Mouse (Mus musculus) heart, adult 18-20 months (tissue): ENCODE data around the gene Atp5s. TPM values are rescaled to one million over a fixed set of nuclear protein-coding genes. Genes with fewer than 3 reads are reported as not detected.

ENCODE experiments used
- DNase-seq, 2 experiments: peaks; one replicate each; pipeline ENCODE4 v3.0.0; 2021 to 2022; ENCODE audit warnings: mixed read lengths in 1 of 2
- long read RNA-seq, 2 experiments: library from polyadenylated mRNA; stranded (forward); transcript quantifications; one replicate each; pipeline ENCODE4 v2.0.0; 2021
- total RNA-seq, 2 experiments: library from RNA; stranded (reverse); gene quantifications; 2 replicates each; pipeline ENCODE4 v1.2.3; 2021

Gene Atp5s
- 10 to 100 TPM; 35.1 to 40.5 TPM for total RNA-seq
- long read RNA-seq, experiment 1, transcript Atp5s-201 (5 exons, 1,485 nt): major isoform, 14 of 41 reads
- long read RNA-seq, experiment 1, transcript Atp5s-204 (6 exons, 1,599 nt): minor isoform, 6 of 41 reads
- long read RNA-seq, experiment 1, partial matches to known transcripts: 18 of 41 reads
- long read RNA-seq, experiment 1, other reads (novel, unspliced or antisense): 3 of 41 reads
- long read RNA-seq, experiment 2, partial matches to known transcripts: 10 of 15 reads
- long read RNA-seq, experiment 2, other reads (novel, unspliced or antisense): 2 of 15 reads

DNA sequence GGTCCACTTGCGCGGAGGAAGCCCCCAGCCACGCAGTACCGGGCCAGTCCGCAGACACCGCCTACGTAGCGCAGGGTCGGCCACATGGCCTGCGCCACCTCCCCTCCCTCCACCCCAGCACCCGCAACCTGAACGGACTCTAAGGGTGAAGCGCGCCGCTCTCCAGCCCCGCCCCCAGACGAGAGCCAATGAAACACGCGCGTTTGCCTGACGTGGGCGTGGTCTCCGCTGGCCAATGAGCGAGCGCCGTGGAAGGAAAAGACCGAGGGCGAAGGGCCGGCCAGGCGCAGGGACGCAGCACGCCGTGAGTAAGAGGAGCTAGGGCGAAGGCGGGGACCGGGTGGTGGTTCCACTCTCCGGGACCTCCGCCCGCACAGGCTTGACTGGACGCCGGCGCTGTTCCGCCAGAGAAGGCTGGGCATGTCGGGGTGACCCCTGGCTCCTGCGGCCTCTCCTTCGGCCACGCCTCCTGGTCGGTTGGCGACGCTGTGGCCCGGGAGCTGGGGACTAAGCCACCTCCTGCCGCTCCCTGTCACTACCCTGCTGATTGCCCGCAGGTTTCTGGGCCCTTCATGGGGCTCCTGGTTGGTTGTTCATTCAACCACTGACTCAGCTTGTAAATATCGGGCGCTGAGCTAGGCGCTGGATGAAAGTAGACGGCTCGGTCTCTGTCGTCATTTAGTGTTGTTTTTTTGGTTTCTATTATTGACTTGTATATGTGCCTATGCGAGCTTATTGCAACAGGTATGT, at the start of gene Atp5s, which contains the start of gene L2hgdh:
Gene Atp5s, plus strand, starts transcription at position 240 of the 750 bp plus-strand sequence.
Gene L2hgdh, minus strand, starts transcription at position 163 of the 750 bp plus-strand sequence.
- peak; percentile 98 for DNase-seq

- no peak for DNase-seq
Measured at GRCm38 (mm10) chr12:69676157-69676556, 48.6 kb upstream of the Atp5s start.

DNA sequence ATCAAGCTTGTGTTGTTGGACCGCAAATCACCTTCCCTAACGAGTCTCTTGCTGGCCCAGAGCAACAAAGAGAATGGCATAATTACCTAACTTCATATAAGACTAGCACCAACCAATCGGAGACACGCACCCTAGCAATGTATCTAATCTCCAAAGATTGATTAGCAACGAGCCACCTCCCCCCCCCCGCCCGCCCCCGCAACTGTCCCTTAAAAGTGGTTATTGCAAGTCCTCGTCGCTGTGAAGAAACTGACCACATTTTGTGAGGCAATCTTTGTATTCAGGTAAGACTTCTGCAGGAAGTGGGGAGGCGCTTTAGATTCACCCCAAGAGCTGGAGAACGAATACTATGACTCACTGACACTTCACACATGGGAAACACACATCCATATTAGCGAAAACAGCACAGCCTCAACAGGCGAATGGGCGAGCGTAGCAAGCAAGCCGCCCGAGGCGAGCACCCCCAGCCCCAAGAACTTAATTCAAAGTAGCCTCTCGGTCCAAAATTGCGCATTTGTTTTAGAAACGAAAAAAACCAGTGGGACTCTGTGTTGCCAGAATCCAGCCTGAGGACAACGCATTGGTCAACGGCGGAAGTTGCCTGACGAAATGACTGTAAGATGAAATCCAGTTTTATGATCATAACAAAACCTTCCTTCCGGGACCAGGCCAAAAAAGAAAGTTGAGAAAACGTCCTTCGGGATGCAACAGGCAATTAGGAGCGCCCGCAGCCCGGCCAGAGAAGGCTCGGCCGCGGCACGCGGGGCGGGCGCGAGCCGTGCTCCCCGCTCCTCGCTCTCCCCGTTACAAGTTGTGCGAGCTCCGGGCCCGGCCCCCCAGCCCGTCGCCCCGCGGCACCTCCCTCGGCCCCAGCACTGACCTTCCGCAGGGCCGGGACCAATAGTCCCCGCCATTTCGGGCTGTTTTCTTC, 43.9 kb upstream of the Atp5s start:
- peak; percentile 53 to 72 for DNase-seq

DNA sequence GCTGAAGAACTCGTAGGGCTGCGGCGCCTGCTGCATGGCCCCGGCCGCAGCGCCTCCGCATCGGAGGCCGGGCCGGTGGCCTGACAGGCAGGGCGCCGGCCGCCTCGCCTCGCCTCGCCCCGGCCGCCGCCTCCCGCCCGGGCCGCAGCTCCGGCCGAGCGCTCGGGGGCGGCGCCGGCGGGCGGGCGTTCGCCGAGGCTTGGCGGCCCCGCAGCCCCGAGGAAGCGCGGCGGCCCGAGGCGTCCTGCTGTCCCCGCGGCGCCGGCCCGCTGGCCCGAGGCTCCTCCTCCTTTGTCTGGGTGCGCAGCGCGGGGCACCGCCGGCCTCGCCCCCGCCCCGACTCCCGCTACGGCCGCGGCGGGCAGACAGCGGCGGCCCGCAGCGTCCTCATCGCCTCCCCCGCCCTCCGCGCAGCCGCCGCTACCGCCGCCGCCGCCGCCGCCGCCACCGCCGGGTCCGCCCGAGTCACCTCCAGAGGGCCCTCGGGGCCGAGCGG, 43.1 kb upstream of the Atp5s start, which contains the start of gene Sos2:
Gene Sos2, minus strand, starts transcription at position 287 of the 496 bp plus-strand sequence.
- DNase-seq: peak; percentile 70 to 77

DNA sequence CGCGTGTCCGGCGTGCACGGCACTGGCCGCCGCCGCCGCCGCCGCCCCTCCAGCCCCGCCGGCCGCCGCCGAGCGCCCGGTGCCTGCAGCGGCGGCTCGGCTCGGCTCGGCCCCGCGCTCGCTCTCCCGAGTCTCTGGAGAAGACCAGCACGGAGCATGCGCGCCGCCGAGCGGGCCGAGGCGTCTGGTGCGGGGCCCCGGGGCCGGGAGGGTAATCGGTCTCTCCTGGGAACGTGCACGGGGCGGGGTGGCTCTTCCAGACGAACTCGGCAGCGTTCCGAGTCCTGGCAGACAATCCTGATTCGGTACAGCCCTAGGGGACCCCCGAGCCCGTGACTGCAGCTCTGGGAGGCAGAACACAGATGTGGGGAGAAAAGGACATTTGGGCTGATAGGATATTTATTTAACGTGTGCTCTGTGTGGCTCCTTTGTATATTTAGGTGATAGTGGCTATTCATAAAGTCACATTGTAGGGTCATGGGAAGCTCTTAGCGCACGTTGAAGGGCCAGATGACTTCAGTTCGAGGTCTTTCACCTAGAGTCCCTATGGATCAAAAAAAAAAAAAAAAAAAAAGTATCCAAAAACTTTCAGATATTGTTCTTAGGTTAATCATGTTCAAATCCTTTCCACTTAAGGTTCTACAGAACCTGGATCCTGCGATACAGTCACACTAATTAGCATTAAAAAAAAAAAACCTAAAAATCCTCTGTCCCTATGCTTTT, 42.5 kb upstream of the Atp5s start:
- DNase-seq: peak; percentile 92

DNA sequence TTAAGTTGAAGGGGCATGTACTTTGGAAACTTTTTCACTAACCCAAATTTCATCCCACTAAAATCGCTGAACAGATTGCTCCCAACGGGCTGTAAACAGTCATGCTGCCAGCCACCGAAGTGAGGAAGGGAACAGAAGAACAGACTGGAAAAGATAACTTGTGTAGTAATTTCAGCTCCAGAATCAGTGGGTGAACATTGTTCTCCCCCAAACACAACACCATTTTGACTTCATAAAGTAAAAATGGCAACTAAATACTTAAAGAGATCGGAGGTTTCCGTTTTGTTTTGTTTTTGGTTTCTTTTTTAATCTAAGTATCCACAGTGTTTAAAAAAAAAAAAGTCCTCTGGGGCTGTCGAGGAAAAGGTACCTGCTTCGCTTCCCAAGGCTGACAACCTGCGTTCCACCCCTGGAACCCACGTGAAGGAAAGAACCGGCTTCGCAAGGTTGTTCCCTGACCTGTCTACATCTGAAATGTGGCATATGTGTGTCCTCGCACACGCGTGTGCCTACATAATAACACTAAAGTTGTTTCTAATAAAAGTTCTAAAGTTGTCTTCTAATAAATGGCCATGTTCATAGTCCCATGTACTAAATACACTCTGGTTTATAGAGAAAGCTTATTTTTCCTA, 41.8 kb upstream of the Atp5s start:
- DNase-seq: peak; percentile 35 to 58

- DNase-seq: peak; percentile 92 to 93
Measured at GRCm38 (mm10) chr12:69683537-69683936, 41.2 kb upstream of the Atp5s start.

- DNase-seq: no peak
Measured at GRCm38 (mm10) chr12:69688368-69688767, 36.4 kb upstream of the Atp5s start.

DNA sequence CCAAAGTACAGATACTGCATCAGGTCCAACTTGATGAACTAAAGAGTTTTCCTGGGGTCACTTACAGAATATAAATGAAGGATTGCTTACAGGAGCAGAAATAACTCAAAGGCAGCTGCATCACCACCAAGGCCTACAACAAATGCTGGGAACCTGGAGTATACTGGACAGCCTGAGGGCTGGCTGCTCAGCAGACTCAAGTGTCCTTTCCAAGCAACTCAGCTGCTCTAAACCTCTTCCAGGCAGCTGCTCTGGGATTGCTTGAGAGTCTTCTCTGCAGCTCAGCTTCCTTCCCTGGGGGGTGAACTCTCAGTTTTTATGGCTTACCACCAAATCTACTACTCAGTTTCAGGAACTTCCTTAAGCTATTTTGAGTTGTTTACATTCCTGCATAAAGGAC, 35.7 kb upstream of the Atp5s start:
- DNase-seq: no peak

DNA sequence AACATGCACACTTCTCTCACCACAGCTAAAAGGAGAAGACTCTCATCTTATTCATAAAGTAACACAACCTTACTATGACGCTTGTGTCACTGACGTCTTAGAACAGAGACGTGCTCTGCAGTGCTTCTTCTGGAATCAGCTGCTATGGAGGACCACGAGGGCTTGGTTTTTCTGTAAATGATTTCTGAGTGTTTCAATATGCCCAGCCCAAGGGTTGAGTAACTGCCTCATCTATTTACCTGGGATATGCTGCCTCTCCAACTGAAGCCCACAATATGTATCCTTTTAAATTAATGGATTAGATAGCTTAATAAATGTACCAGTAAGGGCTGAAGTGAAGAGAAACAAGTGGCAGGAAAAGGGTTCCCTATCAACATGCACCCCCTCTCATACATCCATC, 34.0 kb upstream of the Atp5s start:
- DNase-seq: no peak

GRCm38 (mm10) chr12:69693471-69693870, 31.3 kb upstream of the Atp5s start:
- no peak for DNase-seq

GRCm38 (mm10) chr12:69696746-69697145, 28.0 kb upstream of the Atp5s start:
- DNase-seq: peak; percentile 65 to 86

DNA sequence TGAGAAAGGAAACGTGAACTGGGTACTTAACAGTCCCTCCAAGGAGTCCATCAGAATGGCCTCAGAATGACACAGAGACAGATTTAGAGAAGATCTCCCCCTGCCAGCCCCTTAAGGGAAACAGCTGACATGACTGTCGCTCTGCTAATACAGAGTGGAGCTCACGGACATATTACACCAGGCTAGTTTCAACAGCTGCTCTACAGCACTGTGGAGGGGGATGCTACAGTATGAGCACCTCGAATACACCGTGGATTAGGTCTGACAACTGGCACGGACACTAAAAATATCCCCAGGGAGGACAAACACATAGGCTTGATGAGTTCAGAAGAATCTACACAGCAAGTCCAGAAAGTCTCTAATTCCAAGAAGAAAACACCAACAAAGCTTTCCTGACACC, 26.4 kb upstream of the Atp5s start:
- DNase-seq: no peak

- DNase-seq: no peak
Measured at GRCm38 (mm10) chr12:69704799-69705458, 19.8 kb upstream of the Atp5s start.

DNA sequence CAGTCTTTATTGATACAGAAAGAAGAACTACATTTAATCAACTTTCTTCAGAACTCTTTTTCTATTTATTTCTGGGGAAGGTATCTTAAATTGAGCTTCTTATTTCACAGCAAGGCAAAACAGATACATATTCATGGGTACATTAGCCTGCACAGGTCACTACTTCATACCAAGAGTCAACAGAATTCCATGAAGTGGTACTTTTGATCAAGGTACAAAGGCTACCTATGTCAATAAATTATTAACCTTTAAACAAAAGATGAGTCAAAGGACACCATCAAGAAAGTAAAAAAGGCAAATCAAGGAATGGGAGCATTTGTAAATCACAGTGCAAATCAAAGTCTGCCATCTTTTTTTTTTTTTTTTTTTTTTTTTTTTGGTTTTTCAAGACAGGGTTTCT, 11.1 kb upstream of the Atp5s start:
- no peak for DNase-seq

DNA sequence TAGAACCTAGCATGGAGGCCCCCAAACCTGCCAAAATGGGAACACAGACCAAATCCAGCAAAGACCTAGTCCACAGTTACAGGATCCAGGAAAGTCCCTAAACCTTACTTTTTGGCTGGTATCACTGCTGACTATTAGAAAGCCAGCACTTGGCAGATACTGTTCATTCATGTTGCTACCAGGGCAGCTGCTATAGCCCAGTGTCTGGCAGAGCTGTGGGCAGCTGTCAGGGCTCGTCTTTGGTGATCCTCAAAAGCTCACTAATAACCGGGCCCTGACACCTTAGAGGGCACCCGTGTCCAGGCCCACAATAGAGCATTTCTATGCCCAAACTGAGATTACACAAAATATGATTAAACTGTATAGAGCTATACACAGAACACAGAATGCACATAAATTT, 1.9 kb upstream of the Atp5s start:
- DNase-seq: no peak

- DNase-seq: no peak
Measured at GRCm38 (mm10) chr12:69723376-69723775, 1.4 kb upstream of the Atp5s start.

DNA sequence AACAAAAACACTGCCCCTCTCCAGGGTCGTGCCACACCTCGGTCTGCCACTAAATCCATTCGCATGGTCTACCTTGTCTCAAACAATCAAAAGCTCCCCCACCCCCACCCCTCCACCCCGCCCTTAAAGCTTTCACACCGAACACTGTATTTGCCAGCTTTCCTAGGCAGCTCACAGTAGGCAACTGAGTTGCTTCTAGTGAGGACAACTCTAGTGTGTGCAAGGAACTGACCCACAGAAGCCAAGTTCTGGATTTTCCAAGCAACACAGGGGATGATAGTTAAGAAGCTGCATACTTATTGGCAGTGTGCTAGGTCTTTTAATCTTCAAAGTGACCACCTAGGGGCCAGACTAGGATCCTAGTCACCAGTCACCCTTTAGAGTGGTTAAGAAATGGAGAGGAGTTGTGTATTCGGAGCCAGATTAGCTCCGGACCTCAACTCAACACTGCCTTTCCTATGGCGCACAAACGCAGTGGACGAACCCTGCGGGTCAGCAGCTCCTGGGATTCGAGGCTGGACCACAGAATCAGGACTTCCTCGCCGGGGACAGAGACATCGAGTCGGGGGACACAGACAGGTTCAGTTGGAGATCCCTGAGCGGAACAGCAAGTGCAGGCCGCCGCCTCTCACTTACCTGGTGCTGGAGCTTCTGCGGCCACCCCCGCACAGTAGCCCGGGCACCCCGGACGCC, 586 bp upstream of the Atp5s start:
- no peak for DNase-seq

GRCm38 (mm10) chr12:69729246-69729645, 4.5 kb downstream of the Atp5s start:
- DNase-seq: no peak

- no peak for DNase-seq
Measured at GRCm38 (mm10) chr12:69730306-69730705, 5.6 kb downstream of the Atp5s start.
